Mouse (Mus musculus) MEL (cell line): ENCODE measurements at regions not wholly inside any gene's neighbourhood (a gene's known extent, or its start where the extent isn't known, plus 50 kb on each side); places are given as distances from the start of the nearest gene placed in this dataset.

Experiments used
- DNase-seq: peaks from one replicate; pipeline ENCODE4 v3.0.0; 2011; ENCODE audit warnings: low read depth, low spot score
- H3K27ac ChIP-seq: 2 replicates; pipeline ENCODE4 v1.5.1; 2012; ENCODE audit warnings: low read depth, mild to moderate bottlenecking, control low read depth, low read length, moderate library complexity; ENCODE audit not compliant: control insufficient read depth
- H3K27me3 ChIP-seq, 2 experiments: fragments of 150-350 bp in 1 of 2; sonication (generic) in 1 of 2; 2 replicates each; pipeline ENCODE4 v1.6.1; 2012; ENCODE audit warnings: low read length in 2 of 2, mild to moderate bottlenecking in 2 of 2, improper control_type of control experiment in 1 of 2, moderate library complexity in 1 of 2; ENCODE audit not compliant: insufficient read depth in 2 of 2, control insufficient read depth in 1 of 2
- H3K36me3 ChIP-seq, 2 experiments: 2 replicates each; pipeline ENCODE4 v1.6.1; 2012 to 2014; ENCODE audit warnings: low read length in 2 of 2, improper control_type of control experiment in 1 of 2, inconsistent platforms in 1 of 2, mild to moderate bottlenecking in 1 of 2; ENCODE audit not compliant: insufficient read depth in 2 of 2, control insufficient read depth in 1 of 2
- H3K4me1 ChIP-seq, 2 experiments: fragments of 150-350 bp in 1 of 2; sonication (generic) in 1 of 2; 2 replicates each; pipeline ENCODE4 v1.6.1; 2012; ENCODE audit warnings: low read length in 2 of 2, improper control_type of control experiment in 1 of 2, mild to moderate bottlenecking in 1 of 2; ENCODE audit not compliant: insufficient read depth in 2 of 2, control insufficient read depth in 1 of 2
- H3K4me3 ChIP-seq, 2 experiments: fragments of 150-350 bp in 1 of 2; sonication (generic) in 1 of 2; 2 replicates each; pipeline ENCODE4 v1.5.1; 2012; ENCODE audit warnings: low read depth in 2 of 2, low read length in 2 of 2, mild to moderate bottlenecking in 2 of 2, moderate library complexity in 2 of 2, control low read depth in 1 of 2, improper control_type of control experiment in 1 of 2; ENCODE audit not compliant: control insufficient read depth in 1 of 2, insufficient read depth in 1 of 2
- H3K79me2 ChIP-seq: 2 replicates; pipeline ENCODE4 v1.6.1; 2012; ENCODE audit warnings: mild to moderate bottlenecking, low read length, moderate library complexity; ENCODE audit not compliant: control insufficient read depth, poor library complexity, insufficient read depth
- H3K9ac ChIP-seq: 2 replicates; pipeline ENCODE4 v1.6.1; 2012; ENCODE audit warnings: low read depth, mild to moderate bottlenecking, control low read depth, low read length, moderate library complexity; ENCODE audit not compliant: control insufficient read depth, poor library complexity, severe bottlenecking
- H3K9me3 ChIP-seq: fragments of 150-350 bp; sonication (generic); replicated peaks from 2 replicates; pipeline ENCODE4 v1.6.1; 2012; ENCODE audit warnings: mild to moderate bottlenecking, low read length, improper control_type of control experiment, moderate library complexity; ENCODE audit not compliant: insufficient read depth
- CHD1 ChIP-seq: IDR thresholded peaks from 2 replicates; pipeline ENCODE4 v1.6.1; 2012; ENCODE audit warnings: low read depth, mild to moderate bottlenecking, inconsistent platforms, low read length, improper control_type of control experiment
- CHD2 ChIP-seq: IDR thresholded peaks from 2 replicates; pipeline ENCODE4 v1.6.1; 2011; ENCODE audit warnings: low read length, improper control_type of control experiment
- CTCF ChIP-seq, 3 experiments: IDR thresholded peaks in 2 of 3; conservative IDR thresholded peaks in 1 of 3; 2 replicates each; pipeline ENCODE4 v1.5.1; 2011 to 2012; ENCODE audit warnings: low read length in 3 of 3, low read depth in 2 of 3, mild to moderate bottlenecking in 2 of 3, improper control_type of control experiment in 1 of 3, inconsistent platforms in 1 of 3, mixed read lengths in 1 of 3, moderate library complexity in 1 of 3; ENCODE audit not compliant: control insufficient read depth in 1 of 3, insufficient read depth in 1 of 3, poor library complexity in 1 of 3, severe bottlenecking in 1 of 3
- GABPA ChIP-seq: IDR thresholded peaks from 2 replicates; pipeline ENCODE4 v1.6.1; 2012; ENCODE audit warnings: low read depth, mild to moderate bottlenecking, inconsistent platforms, low read length, improper control_type of control experiment, moderate library complexity
- JUND ChIP-seq: IDR thresholded peaks from 2 replicates; pipeline ENCODE4 v1.6.1; 2011; ENCODE audit warnings: low read depth, mild to moderate bottlenecking, improper control_type of control experiment, low read length
- MAX ChIP-seq: IDR thresholded peaks from 2 replicates; pipeline ENCODE4 v1.6.1; 2011; ENCODE audit warnings: low read length, improper control_type of control experiment
- MAZ ChIP-seq: IDR thresholded peaks from 2 replicates; pipeline ENCODE4 v1.6.1; 2012; ENCODE audit warnings: low read depth, mild to moderate bottlenecking, inconsistent platforms, low read length, improper control_type of control experiment
- MYB ChIP-seq: IDR thresholded peaks from 2 replicates; pipeline ENCODE4 v1.6.1; 2011; ENCODE audit warnings: mild to moderate bottlenecking, low read depth, low read length, improper control_type of control experiment
- NELFE ChIP-seq: IDR thresholded peaks from 2 replicates; pipeline ENCODE4 v1.6.1; 2011; ENCODE audit warnings: low read depth, low read length, improper control_type of control experiment
- TBP ChIP-seq: IDR thresholded peaks from 2 replicates; pipeline ENCODE4 v1.8.0; 2011; ENCODE audit warnings: low read depth, low read length, improper control_type of control experiment
- USF1 ChIP-seq: IDR thresholded peaks from 2 replicates; pipeline ENCODE4 v1.6.1; 2014; ENCODE audit warnings: low read depth, mild to moderate bottlenecking, inconsistent platforms, low read length, improper control_type of control experiment, moderate library complexity
- USF2 ChIP-seq, 2 experiments: IDR thresholded peaks; 2 replicates each; pipeline ENCODE4 v1.6.1; 2011 to 2012; ENCODE audit warnings: improper control_type of control experiment in 2 of 2, low read length in 2 of 2, borderline replicate concordance in 1 of 2, inconsistent platforms in 1 of 2, low read depth in 1 of 2, mild to moderate bottlenecking in 1 of 2; ENCODE audit not compliant: insufficient read depth in 1 of 2
- ZC3H11A ChIP-seq: IDR thresholded peaks from 2 replicates; pipeline ENCODE4 v1.6.1; 2012; ENCODE audit warnings: low read depth, mild to moderate bottlenecking, inconsistent platforms, low read length, improper control_type of control experiment
- ZKSCAN1 ChIP-seq: IDR thresholded peaks from 2 replicates; pipeline ENCODE4 v1.6.1; 2012; ENCODE audit warnings: low read depth, mild to moderate bottlenecking, inconsistent platforms, low read length, improper control_type of control experiment, moderate library complexity
- ZNF384 ChIP-seq: IDR thresholded peaks from 2 replicates; pipeline ENCODE4 v1.6.1; 2012; ENCODE audit warnings: low read depth, mild to moderate bottlenecking, inconsistent platforms, low read length, improper control_type of control experiment

DNA sequence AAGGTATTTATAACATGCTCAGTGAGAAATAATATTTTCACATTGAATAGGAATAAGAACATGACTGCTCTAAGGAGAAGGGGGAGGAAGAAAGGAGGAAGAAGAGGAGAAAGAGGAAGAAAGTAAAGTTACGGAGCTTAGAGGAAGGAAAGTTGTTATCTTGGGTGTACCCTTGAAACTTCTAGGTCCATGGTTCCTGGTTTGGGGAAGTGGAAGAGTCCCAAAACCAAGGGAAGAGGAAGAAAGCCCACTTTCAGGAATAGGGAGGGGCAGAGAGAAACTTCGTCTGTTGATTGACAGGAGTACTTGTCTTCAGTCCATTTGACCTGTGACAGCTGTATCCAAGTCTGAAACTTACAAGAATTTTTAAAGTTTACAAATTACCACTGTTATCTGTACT, 134.6 kb upstream of the Ednrb start (continued):
- TF ChIP-seq USF2 (IDR thresholded peaks at IDR 0.05; ENCODE audit: borderline replicate concordance in 1 of 2, insufficient read depth in 1 of 2, low read depth in 1 of 2, low read length in 2 of 2) (no peak), MAZ (no peak), USF1 (no peak)

- H3K27ac ChIP-seq = no peak overlapping the region
- H3K4me1 ChIP-seq = no peaks in the 10 kb centered on the region
These were observed 133.6 kb upstream of the Ednrb start for GRCm38 (mm10) chr14:103977769-103978168.

DNA sequence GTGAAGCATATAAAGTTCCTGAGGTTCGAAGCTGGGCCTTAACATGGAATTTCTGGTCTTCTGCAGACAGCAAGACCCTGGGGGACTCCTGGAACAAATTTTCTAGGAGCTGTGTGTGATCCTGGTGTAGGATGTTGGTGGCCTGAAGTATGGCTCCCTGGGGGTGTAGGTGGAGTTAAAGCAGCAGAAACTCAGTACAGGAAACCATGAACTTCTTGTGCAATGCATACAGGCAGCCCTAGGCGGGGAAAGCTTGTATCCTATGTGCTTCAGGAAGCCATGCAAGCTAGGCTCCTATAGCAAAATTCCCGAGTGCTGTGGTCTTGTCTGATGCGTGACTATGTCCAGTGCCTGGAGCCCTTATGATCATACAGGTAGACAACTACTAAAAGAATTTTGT, 129.8 kb upstream of the Ednrb start:
- no peak for DNase-seq

More at GRCm38 (mm10) chr14:103977769-103978168, 133.6 kb upstream of the Ednrb start:
- Histone ChIP-seq H3K27me3 (no peaks in the 10 kb centered on the region), H3K4me3 (no peak overlapping the region), H3K79me2 (no peaks in the 10 kb centered on the region), H3K9me3 (no peaks in the 10 kb centered on the region), H3K9ac (no peak overlapping the region), H3K36me3 (no peaks in the 10 kb centered on the region)
- TF ChIP-seq ZC3H11A = no peak
- no peak for TF ChIP-seq MAX
- no peak for TF ChIP-seq MYB
- TF ChIP-seq ZNF384 = no peak
- TF ChIP-seq GABPA = no peak
- TF ChIP-seq CHD1 = no peak
- TF ChIP-seq CTCF (IDR thresholded peaks at IDR 0.05 in 2 of 3, conservative IDR thresholded peaks at IDR 0.05 in 1 of 3; ENCODE audit: control insufficient read depth in 1 of 3, insufficient read depth in 1 of 3, low read depth in 2 of 3, low read length in 3 of 3, poor library complexity in 1 of 3, severe bottlenecking in 1 of 3) = no peak
- no peak for TF ChIP-seq ZKSCAN1
- TF ChIP-seq JUND = no peak
- no peak for TF ChIP-seq NELFE
- TF ChIP-seq CHD2 = no peak
- TF ChIP-seq TBP = no peak
- DNase-seq = no peak

More for the DNA sequence above, 129.8 kb upstream of the Ednrb start:
- H3K4me3 ChIP-seq = no peak overlapping the region
- no peaks in the 10 kb centered on the region for H3K4me1 ChIP-seq
- no peaks in the 10 kb centered on the region for H3K27me3 ChIP-seq
- no peaks in the 10 kb centered on the region for H3K36me3 ChIP-seq
- no peaks in the 10 kb centered on the region for H3K79me2 ChIP-seq
- H3K27ac ChIP-seq = no peak overlapping the region
- H3K9me3 ChIP-seq = no peaks in the 10 kb centered on the region
- H3K9ac ChIP-seq = no peak overlapping the region
- no peak for TF ChIP-seq ZNF384
